Mouse (Mus musculus) embryo, embryonic 10 days (tissue): Measurements from ENCODE around the gene Lrrc40.
"Not testable (repeated sequence)": the region's sequence is repeated elsewhere in the genome, so short reads cannot be mapped to it uniquely, and the experiment has no call there.

Experiments
- DNase-seq: peaks from one replicate; pipeline ENCODE4 v3.0.0-alpha.2; 2015; ENCODE audit warnings: low spot score

Gene Lrrc40

DNA sequence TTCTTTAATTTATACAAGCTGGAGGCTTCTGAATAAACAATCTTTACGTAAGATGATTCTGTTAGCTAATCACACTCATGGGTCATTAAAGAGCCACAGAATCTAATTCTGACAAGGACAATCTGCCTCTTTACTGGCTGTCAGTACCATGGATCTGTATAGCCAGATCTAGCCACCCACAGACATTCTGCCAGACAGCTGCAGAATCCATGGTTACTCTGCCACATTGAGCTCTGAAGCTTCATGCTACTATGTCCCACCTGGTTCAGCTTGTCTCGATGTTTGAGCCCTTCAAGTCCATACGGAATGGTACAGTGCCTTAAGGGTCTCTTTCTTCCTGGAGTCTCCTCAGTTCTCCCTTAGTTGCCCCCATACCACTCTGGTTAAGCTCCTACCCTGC lies 55.1 kb downstream of the Lrrc40 start:
- no peak for DNase-seq

DNA sequence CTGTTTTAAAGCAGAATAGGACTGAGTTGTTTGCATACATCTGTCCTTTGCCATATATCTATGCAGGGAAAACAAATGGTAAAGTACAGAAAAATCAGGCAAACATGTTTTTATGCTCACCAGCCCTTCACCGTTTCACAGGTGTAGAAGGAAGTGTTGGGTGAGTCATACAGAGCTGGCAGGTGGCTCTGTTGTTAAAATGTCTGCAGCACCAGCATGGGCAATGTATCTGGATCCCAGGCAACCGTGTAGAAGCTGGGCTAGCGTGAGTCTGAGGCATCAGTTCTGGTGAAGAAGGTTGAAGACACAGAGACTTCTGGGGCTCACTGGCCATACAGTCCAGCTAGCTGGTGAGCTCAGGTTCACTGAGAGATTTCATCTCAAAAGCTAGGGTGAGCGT lies 57.5 kb downstream of the Lrrc40 start:
- DNase-seq = no peak

DNA sequence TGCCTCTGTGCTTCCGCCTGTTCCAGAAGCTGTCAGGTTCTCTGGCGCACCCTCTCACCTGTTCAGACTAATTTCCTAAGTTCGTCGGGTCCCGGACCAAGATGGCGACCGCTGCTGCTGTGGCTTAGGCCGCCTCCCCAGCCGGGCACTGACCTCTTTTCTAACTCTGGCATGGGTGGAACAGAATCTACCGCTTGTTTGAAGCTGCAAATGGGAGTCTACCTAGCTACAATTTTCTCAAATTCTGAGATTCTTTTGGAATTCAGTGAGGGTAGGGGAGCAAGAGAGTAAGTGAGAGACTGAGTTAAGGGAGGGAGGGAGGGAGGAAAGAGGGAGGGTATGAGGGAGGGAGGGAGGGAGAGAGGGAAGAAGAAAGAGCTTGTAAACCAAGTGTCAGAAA lies 65.6 kb downstream of the Lrrc40 start:
- DNase-seq = not testable (repeated sequence)

DNA sequence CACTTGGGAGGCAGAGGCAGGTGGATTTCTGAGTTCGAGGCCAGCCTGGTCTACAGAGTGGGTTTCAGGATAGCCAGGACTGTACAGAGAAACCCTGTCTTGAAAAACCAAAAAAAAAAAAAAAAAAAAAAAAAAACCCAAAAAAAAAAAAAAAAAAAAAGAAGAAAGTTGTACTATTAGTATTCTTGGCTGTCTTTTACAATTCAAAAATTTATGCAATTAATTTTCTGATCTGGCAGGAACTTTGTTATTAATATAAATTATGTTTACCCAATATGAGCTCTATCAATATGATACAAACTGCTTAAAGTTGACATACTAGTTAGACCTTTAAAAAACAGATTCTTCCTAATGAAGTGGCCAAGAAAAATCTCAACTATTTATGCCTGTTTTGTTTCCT lies 66.1 kb downstream of the Lrrc40 start:
- DNase-seq = not testable (repeated sequence)

DNA sequence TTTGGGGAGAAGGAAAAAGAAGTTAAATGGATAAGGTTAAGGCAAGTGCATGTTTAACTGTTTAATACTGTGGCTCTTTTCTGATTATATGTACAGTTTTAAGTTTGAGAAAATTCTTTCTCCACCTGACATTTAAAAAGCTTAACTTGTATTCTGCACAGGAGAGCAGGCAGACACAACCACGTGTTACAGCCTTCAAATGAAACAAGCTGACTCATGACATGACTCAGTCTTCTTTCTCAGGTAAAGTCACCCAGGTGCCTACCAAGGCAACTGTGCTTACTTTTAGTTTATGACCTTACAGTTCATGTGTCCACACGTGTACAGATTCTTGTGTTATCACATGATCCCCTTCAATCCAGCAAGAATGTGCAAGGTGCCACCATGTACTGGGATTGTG lies 67.0 kb downstream of the Lrrc40 start:
- DNase-seq = no peak

DNA sequence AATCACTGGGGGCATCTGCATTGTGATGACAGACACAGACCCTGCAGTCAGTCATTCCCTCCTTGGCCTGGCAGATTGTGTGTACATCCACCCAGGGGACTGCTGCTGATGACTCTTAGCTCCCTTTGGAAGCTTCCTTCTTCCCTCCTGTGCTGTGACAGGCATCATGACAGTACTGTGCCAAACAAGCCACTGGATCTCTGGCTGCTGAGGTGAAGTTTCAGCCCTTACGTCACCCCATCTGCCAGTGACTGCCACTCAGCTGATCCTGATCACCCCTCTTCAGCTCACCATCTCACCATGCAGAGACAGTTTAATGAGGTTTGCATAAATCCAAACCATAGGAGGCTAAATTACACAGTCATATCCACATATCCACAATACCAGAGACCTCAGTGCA lies 68.8 kb downstream of the Lrrc40 start:
- DNase-seq = no peak
